Mouse (Mus musculus): ENCODE data around the gene Kcnb1.

GRCm38 (mm10) chr2:167167515-167168212, 22.3 kb downstream of the Kcnb1 start:
- TF ChIP-seq CTCF (IDR thresholded peaks at IDR 0.05; ENCODE audit: borderline replicate concordance, control insufficient read depth, extremely low read depth, insufficient read depth, low read length, poor library complexity) = no peak
- no peak for TF ChIP-seq POLR2A (IDR thresholded peaks at IDR 0.05; ENCODE audit: control insufficient read depth, extremely low read depth, insufficient read depth, low read length, poor library complexity)
